Mouse (Mus musculus) hindbrain, embryonic 11.5 days (tissue): Measurements from ENCODE around the gene Ube2l6. TPM values are rescaled to one million over a fixed set of nuclear protein-coding genes. Genes with fewer than 3 reads are reported as not detected.

Source experiments
- ATAC-seq: fragments of 200-750 bp; cut with Nextera tagmentation; 2 replicates; pipeline ENCODE4 v1.8.0; 2017; ENCODE audit warnings: mild to moderate bottlenecking, moderate TSS enrichment, moderate library complexity; ENCODE audit not compliant: low FRiP score
- DNase-seq: peaks from one replicate; pipeline ENCODE4 v3.0.0-alpha.2; 2015; ENCODE audit warnings: low spot score
- H3K27ac ChIP-seq: fragments of 300-500 bp; sonication (generic); 2 replicates; pipeline ENCODE4 v1.5.1; 2014; ENCODE audit warnings: mild to moderate bottlenecking, low read depth, low read length
- H3K27me3 ChIP-seq: fragments of 300-500 bp; sonication (generic); 2 replicates; pipeline ENCODE4 v1.6.1; 2014; ENCODE audit warnings: mild to moderate bottlenecking, low read length, moderate library complexity, mixed read lengths; ENCODE audit not compliant: control insufficient read depth, insufficient read depth
- H3K36me3 ChIP-seq: fragments of 300-500 bp; sonication (generic); 2 replicates; pipeline ENCODE4 v1.6.1; 2014; ENCODE audit warnings: mild to moderate bottlenecking, low read length, moderate library complexity, mixed read lengths; ENCODE audit not compliant: control insufficient read depth, insufficient read depth
- H3K4me1 ChIP-seq: fragments of 300-500 bp; sonication (generic); replicated peaks from 2 replicates; pipeline ENCODE4 v1.6.1; 2014; ENCODE audit warnings: low read length, mixed read lengths; ENCODE audit not compliant: control insufficient read depth, insufficient read depth
- H3K4me2 ChIP-seq: fragments of 300-500 bp; sonication (generic); replicated peaks from 2 replicates; pipeline ENCODE4 v1.6.1; 2014; ENCODE audit warnings: mild to moderate bottlenecking, low read depth, low read length
- H3K4me3 ChIP-seq: fragments of 300-500 bp; sonication (generic); 2 replicates; pipeline ENCODE4 v1.5.1; 2014; ENCODE audit warnings: low read depth, low read length
- H3K9ac ChIP-seq: fragments of 300-500 bp; sonication (generic); 2 replicates; pipeline ENCODE4 v1.6.1; 2014; ENCODE audit warnings: low read depth, low read length
- H3K9me3 ChIP-seq: fragments of 300-500 bp; sonication (generic); 2 replicates; pipeline ENCODE4 v1.6.1; 2016; ENCODE audit warnings: low read length; ENCODE audit not compliant: control insufficient read depth
- WGBS: fragments of 180-500 bp; shearing (Covaris S2); extraction: QIAGEN DNeasy Blood & Tissue Kit; methylation state at CpG from one replicate; pipeline ENCODE4 v1.1.7; 2014; 5-methylcytosine and 5-hydroxymethylcytosine counted together
- polyA plus RNA-seq: library from polyadenylated mRNA; unstranded; fragments of >200 nt; fragmentation: Nextera tagmentation; extraction: Ambion mirVana; gene quantifications from 2 replicates; pipeline ENCODE4 v1.2.1, GENCODE M21; 2014

The Ube2l6 gene
- polyA plus RNA-seq, 1 experiment from 2014 or later, result 42.1 TPM

DNA sequence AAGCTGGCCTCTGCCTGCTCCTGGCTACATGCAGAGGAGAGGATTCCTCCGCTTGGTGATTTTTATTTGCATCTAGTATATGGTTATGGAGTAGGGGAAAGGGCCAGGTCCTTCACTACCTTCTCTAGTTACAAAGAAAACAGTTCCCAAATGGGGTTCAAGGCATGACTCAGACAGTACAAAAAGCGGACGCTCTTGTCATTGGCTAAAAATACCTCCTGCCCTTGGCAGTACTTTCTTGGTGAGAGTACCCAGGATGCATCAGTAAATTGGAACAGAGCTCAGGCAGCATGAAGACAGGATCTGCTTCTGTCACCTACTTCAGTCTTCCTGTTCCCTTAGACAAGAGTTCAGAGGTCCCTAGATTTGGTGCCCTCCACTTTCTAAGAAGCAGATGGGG lies 21.2 kb downstream of the Ube2l6 start:
- H3K4me2 ChIP-seq, result no peak overlapping the region
- DNase-seq, result no peak
- ATAC-seq, result no peak
- H3K27me3 ChIP-seq, result no peaks in the 10 kb centered on the region
- H3K9me3 ChIP-seq, result no peaks in the 10 kb centered on the region
- no peak overlapping the region for H3K9ac ChIP-seq
- H3K4me1 ChIP-seq, result no peaks in the 10 kb centered on the region
- no peak overlapping the region for H3K4me3 ChIP-seq
- H3K36me3 ChIP-seq, result no peaks in the 10 kb centered on the region
- WGBS, result 71% methylated on average over 3 of the region's 3 CpGs
- H3K27ac ChIP-seq, result no peak overlapping the region

GRCm38 (mm10) chr2:84822552-84822951 lies 23.9 kb downstream of the Ube2l6 start, which contains the start of gene Smtnl1:
Gene Smtnl1 (minus strand): TSS chr2:84822652.
- Histone ChIP-seq H3K36me3 (no peaks in the 10 kb centered on the region), H3K4me2 (no peak within 1 kb of the TSS), H3K27me3 (no peaks in the 10 kb centered on the region), H3K4me3 (no peak within 1 kb of the TSS), H3K27ac (no peak within 1 kb of the TSS), H3K4me1 (peaks cover 2% of the 10 kb centered on the region), H3K9me3 (no peaks in the 10 kb centered on the region), H3K9ac (no peak within 1 kb of the TSS)
- WGBS, result 72% methylated on average over 13 of the region's 13 CpGs
- DNase-seq (no peak), ATAC-seq (no peak)

GRCm38 (mm10) chr2:84823237-84823636 lies 24.6 kb downstream of the Ube2l6 start:
- 63% methylated on average over 2 of the region's 2 CpGs for WGBS
- H3K4me1 ChIP-seq, result peaks cover 4% of the 10 kb centered on the region
- DNase-seq, result no peak

GRCm38 (mm10) chr2:84826488-84827282 lies 28.1 kb downstream of the Ube2l6 start, which contains the start of gene Timm10:
Gene Timm10 (plus strand): TSS chr2:84826997.
- under 1% methylated on average over 34 of the region's 34 CpGs for WGBS
- H3K9ac ChIP-seq, result peak within 1 kb of the TSS; percentile 69
- DNase-seq (peak; percentile 92), ATAC-seq (peak; percentile 92)
- peak within 1 kb of the TSS; percentile 86 for H3K4me3 ChIP-seq
- peak within 1 kb of the TSS; percentile 93 for H3K4me2 ChIP-seq
- H3K4me1 ChIP-seq, result peaks cover 4% of the 10 kb centered on the region
- H3K36me3 ChIP-seq, result no peaks in the 10 kb centered on the region
- no peaks in the 10 kb centered on the region for H3K27me3 ChIP-seq
- H3K27ac ChIP-seq, result no peak within 1 kb of the TSS
- H3K9me3 ChIP-seq, result no peaks in the 10 kb centered on the region

More at GRCm38 (mm10) chr2:84823237-84823636, 24.6 kb downstream of the Ube2l6 start:
- Histone ChIP-seq H3K36me3 (no peaks in the 10 kb centered on the region), H3K9ac (no peak overlapping the region), H3K4me2 (no peak overlapping the region), H3K27ac (no peak overlapping the region), H3K9me3 (no peaks in the 10 kb centered on the region), H3K4me3 (no peak overlapping the region), H3K27me3 (no peaks in the 10 kb centered on the region)
- ATAC-seq, result no peak

- H3K27ac ChIP-seq, result no peak overlapping the region
- H3K4me1 ChIP-seq, result peaks cover 4% of the 10 kb centered on the region
- peak overlapping the region; percentile 86 for H3K4me3 ChIP-seq
- DNase-seq (no peak), ATAC-seq (no peak; the same call in 1 of the 2 replicates)
- H3K9ac ChIP-seq, result peak overlapping the region; percentile 69
- H3K36me3 ChIP-seq, result no peaks in the 10 kb centered on the region
- no peaks in the 10 kb centered on the region for H3K9me3 ChIP-seq
- WGBS, result 1% methylated on average over 29 of the region's 29 CpGs
- peak overlapping the region; percentile 93 for H3K4me2 ChIP-seq
- no peaks in the 10 kb centered on the region for H3K27me3 ChIP-seq
Observed at GRCm38 (mm10) chr2:84827283-84827920, 28.8 kb downstream of the Ube2l6 start.

GRCm38 (mm10) chr2:84831666-84832391 lies 33.2 kb downstream of the Ube2l6 start:
- H3K4me2 ChIP-seq, result no peak overlapping the region
- no peak overlapping the region for H3K4me3 ChIP-seq
- H3K4me1 ChIP-seq, result peaks cover 4% of the 10 kb centered on the region
- no peak overlapping the region for H3K27ac ChIP-seq
- DNase-seq (peak; percentile 93), ATAC-seq (peak; percentile 53)
- H3K9ac ChIP-seq, result no peak overlapping the region
- 43% methylated on average over 10 of the region's 10 CpGs for WGBS
- no peaks in the 10 kb centered on the region for H3K27me3 ChIP-seq
- H3K9me3 ChIP-seq, result no peaks in the 10 kb centered on the region
- no peaks in the 10 kb centered on the region for H3K36me3 ChIP-seq

DNA sequence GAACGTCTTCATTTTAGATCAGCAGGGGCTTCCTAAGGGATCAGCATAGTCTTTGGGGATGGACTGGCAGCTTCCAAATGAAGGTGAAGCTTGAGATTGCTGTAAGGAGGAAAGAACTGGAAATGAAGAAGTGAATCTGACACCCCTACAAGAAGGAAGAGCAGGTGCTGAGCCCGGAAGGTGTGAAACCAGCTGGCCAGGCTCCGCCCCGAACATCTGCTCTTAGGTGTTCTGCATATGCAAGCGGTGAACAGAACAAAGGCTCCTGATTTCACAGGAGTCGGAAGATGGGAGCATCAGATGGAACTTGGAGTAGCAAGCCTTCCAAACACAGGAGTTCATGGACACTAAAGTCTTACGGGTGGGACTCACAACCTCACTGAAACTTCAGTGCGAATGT lies 38.5 kb downstream of the Ube2l6 start:
- H3K27me3 ChIP-seq, result peaks cover 15% of the 10 kb centered on the region
- no peaks in the 10 kb centered on the region for H3K9me3 ChIP-seq
- WGBS, result 61% methylated on average over 8 of the region's 8 CpGs
- ATAC-seq (no peak), DNase-seq (no peak)
- no peak overlapping the region for H3K9ac ChIP-seq
- H3K36me3 ChIP-seq, result no peaks in the 10 kb centered on the region
- H3K4me3 ChIP-seq, result no peak overlapping the region
- no peak overlapping the region for H3K27ac ChIP-seq
- no peaks in the 10 kb centered on the region; the same call in 1 of the 2 replicates for H3K4me1 ChIP-seq
- H3K4me2 ChIP-seq, result no peak overlapping the region

GRCm38 (mm10) chr2:84837817-84838592 lies 39.4 kb downstream of the Ube2l6 start:
- H3K9me3 ChIP-seq, result no peaks in the 10 kb centered on the region
- ATAC-seq (no peak), DNase-seq (no peak)
- H3K4me3 ChIP-seq, result no peak overlapping the region
- peaks cover 15% of the 10 kb centered on the region for H3K27me3 ChIP-seq
- no peaks in the 10 kb centered on the region; the same call in 1 of the 2 replicates for H3K4me1 ChIP-seq
- H3K4me2 ChIP-seq, result no peak overlapping the region
- H3K36me3 ChIP-seq, result no peaks in the 10 kb centered on the region
- no peak overlapping the region for H3K9ac ChIP-seq
- WGBS, result 28% methylated on average over 9 of the region's 9 CpGs
- no peak overlapping the region for H3K27ac ChIP-seq
